Mouse (Mus musculus) right cerebral cortex, adult 18-20 months (tissue): Measurements from ENCODE around the gene Pgpep1.

ENCODE experiments used
- DNase-seq: peaks from one replicate; pipeline ENCODE4 v3.0.0; 2022; ENCODE audit warnings: mixed read lengths

Pgpep1 gene

GRCm38 (mm10) chr8:70689892-70690390 is 29.8 kb upstream of the Pgpep1 start:
- DNase-seq = no peak

- DNase-seq = no peak
These were observed 27.9 kb upstream of the Pgpep1 start for GRCm38 (mm10) chr8:70688136-70688535.

- DNase-seq = no peak
These were observed 27.4 kb upstream of the Pgpep1 start for GRCm38 (mm10) chr8:70687576-70687975.

GRCm38 (mm10) chr8:70684291-70684690 is 24.1 kb upstream of the Pgpep1 start:
- DNase-seq = peak; percentile 95

GRCm38 (mm10) chr8:70682692-70683091 is 22.5 kb upstream of the Pgpep1 start:
- DNase-seq = no peak

DNA sequence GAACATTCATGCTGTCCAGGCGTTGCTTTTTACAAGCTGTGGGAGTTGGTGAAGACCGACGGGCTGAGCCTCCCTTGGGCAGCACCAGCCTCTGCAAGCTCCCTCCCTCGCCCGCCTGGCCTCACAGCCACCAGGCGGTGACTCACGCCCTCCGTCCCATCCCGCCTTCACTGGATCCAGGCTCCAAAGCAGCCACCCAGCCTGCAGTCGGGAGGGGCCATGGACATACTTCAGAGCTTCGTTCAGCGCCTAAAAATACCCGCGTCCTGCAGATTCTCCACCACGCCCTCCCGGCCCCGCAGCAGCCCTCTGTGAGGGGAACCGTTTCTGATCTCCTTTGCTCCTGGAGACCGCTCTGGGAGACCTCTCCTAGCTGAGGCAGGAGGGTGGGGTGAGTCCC is 22.0 kb upstream of the Pgpep1 start:
- peak; percentile 84 for DNase-seq

DNA sequence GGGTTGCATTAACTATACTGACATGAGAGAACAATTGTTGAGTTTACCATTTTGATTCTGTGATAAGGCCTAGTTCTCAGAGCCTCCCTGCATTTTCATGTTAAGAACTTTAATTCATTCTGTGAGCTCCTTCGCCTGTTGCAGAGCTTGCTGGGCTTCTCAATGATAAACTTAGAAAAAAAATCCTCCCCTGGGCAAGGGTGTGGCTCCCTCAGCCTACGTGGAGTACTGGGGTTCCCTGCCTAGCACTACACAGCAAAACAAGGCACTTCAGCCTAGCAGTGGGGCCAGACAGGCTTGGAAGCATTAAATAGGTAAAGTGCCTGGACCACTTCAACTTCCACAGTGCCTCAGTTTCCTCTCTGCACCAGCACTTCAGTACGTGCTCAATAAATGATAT is 21.2 kb upstream of the Pgpep1 start:
- no peak for DNase-seq

DNA sequence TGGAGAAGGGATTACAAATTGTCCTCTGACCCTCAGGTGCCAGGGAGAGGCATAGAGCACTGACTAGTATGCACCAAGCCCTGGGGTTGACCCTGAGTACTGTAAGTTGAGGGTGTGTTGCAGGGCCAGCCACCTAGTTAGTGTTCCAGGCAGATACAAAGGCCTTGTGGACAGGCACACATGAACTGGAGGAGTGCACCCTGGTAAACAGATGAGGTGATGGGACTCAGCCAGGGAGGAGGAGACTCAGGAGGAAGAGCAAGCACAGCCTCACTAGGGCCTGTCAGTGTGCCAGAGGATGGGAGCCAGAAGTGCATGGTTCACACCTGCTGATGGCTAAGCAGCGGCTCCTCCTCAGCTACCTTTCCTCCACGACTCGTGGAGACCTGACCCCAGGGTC is 19.9 kb upstream of the Pgpep1 start:
- no peak for DNase-seq

- no peak for DNase-seq
These were observed 19.2 kb upstream of the Pgpep1 start for GRCm38 (mm10) chr8:70679404-70679803.

DNA sequence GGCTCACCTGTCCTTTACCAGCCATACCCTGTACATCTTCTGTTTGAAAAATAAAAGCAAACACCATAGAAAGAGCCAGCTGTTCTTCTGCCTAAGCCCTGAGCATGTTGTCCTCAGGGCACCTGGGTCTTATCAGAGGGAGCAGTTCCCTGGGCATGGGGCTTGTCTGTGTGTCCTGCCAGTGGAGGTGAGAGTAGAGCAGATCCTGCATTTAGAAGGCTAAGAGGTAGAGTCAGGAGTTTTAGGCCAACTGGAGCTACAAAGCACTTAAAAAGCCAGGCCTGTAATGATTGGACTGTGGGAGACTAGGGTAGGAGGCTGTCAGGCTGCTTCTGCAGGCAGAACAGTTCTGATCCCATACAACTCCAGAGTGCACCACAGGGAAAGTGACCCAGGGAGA is 18.5 kb upstream of the Pgpep1 start:
- no peak for DNase-seq

GRCm38 (mm10) chr8:70677451-70678080 is 17.4 kb upstream of the Pgpep1 start:
- no peak for DNase-seq

DNA sequence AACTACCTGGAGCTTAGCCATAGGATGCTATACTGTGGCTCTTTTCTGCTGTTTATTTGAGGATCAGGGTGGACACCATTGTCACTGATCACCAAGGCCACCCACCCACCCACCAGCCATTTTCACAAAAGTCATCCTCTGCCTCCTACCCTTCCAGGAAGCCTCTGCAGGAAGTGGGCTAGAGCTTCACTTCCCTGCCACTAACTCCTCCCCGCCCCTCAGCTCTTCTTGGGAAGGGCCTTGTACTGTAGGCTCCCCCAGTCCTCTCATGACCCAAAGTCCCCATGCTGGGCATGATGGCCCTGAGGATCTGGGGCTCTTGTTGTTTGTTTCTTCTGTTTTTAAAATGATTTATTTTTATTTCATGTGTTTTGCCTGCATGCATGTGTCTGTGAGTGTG is 15.1 kb upstream of the Pgpep1 start:
- no peak for DNase-seq

DNA sequence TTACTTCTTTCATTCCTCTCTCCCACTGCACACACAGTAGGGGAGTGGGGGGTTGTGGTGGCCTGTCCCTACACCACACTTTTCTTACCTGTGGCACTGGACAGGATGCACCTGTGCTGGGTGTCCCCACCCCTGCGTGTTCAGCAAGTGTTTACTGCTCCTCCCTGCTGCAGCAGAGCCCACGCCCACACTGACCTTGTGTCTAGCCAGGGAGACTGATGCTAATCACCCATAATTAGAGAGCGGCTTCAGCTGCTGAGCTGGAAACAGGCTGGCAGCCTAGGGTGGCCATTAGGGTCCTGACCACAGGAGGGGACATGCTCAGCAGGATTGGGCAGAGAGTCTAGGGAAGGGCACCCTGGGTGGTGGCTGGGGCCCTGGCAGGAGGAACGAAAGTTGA is 14.5 kb upstream of the Pgpep1 start:
- DNase-seq = no peak

DNA sequence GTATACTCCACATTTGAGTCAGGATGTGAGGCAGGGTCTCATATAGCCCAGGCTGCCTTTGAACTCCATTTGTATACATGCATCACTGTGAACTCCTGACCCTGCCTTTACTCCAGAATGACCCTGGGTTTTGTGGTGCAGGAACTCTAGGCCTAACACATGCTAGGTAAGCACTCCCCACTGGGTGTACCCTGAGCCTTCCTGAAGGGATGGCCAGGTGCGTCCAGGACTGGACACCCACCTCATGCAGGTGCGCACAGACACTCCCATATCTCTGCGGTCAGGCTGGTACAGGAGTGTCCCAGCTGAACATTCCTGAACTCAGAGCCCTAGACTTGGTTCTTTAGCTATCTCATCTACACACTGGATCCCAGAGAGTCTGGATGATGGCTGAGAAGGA is 13.9 kb upstream of the Pgpep1 start:
- no peak for DNase-seq

- peak; percentile 98 for DNase-seq
These were observed 13.1 kb upstream of the Pgpep1 start, which contains the start of gene Lsm4 for GRCm38 (mm10) chr8:70673079-70673856. Gene Lsm4 (plus strand): TSS chr8:70673248.

DNA sequence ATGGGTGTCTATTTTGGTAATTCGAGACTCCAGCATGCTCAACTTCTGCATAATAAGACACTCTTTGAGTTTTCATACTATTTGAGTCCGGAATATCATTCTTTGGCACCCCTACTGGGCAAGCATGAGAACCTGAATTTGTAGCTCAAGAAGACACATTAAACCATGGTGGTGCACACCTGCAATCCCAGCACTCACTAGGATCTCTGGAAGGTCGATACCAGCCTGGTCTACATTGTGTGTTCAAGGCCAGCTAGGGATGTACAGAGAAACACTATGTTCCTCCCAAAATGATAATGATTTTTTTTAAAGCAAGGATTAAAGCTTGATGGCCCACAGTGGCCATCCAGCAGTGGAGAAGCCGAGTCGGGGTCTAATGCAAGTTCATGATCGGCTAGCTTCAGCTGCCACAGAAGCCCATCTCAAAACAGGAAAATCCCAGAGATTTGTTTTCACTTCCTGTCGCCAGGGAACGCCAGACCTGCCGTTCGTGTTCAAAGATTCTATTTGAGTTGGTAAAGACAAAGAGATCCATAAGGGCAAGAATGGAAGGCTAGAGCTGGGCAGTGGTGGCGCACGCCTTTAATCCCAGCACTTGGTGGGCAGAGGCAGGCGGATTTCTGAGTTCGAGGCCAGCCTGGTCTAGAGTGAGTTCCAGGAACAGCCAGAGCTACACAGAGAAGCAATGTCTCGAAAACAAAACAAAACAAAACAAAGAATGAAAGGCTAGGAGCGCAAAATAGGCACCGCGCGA is 12.3 kb upstream of the Pgpep1 start:
- DNase-seq = no peak

GRCm38 (mm10) chr8:70671615-70672324 is 11.6 kb upstream of the Pgpep1 start:
- no peak for DNase-seq

DNA sequence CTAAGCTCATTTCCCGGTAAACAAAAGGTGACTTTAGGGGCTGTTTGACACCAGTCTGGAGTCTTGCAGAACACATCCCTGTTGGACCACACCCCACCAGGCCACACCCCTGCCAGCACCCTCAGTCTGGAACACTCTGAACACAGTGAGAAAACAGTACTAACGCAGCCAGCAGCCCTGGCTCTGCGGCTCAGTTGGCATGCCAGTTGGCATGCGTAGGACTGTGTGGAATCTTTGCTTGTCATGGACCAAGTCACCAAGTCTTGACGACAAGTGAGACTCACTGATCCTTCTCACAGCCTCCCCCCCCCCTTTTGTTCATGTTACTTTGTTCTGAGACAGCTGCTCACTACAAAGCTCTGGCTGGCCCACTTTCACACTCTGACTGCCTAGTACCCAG is 6.9 kb upstream of the Pgpep1 start:
- DNase-seq = peak; percentile 64

GRCm38 (mm10) chr8:70665599-70665998 is 5.4 kb upstream of the Pgpep1 start:
- DNase-seq = no peak

DNA sequence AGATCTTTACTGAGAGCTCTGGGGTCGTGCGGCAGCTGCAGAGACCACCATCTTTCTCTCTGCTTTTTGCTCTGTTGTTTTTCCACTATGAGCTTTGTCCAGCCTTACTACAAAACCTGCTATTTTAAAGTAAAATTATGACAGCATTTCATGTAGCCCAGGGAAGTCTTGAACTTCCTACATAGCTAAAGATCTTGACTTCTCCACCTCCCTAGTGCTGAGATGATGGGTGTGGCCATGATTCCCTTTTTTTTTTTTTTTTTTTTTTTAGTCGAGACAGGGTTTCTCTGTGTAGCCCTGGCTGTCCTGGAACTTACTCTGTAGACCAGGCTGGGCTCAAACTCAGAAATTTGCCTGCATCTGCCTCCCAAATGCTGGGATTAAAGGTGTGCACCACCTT is 4.4 kb upstream of the Pgpep1 start:
- DNase-seq = no peak

DNA sequence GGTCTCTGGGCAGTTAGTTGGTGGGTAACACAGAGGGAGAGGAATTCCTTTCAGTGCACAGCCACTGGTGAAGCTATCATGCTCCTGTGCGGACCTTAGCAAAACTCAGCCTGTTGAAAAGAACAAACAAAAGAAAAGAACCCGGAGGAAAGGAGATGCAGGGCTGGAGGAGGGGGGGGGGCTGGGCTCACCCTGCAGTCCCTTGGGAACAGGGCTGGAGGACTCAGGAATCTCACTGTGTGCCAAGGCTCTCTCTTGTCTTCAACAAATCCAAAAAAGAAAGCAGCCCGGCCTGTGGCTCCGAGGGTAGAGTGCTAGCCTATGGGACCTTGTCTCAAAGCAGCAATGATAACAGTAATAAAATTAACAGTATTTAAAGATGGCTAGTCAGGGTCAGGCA is 3.5 kb upstream of the Pgpep1 start:
- DNase-seq = no peak

DNA sequence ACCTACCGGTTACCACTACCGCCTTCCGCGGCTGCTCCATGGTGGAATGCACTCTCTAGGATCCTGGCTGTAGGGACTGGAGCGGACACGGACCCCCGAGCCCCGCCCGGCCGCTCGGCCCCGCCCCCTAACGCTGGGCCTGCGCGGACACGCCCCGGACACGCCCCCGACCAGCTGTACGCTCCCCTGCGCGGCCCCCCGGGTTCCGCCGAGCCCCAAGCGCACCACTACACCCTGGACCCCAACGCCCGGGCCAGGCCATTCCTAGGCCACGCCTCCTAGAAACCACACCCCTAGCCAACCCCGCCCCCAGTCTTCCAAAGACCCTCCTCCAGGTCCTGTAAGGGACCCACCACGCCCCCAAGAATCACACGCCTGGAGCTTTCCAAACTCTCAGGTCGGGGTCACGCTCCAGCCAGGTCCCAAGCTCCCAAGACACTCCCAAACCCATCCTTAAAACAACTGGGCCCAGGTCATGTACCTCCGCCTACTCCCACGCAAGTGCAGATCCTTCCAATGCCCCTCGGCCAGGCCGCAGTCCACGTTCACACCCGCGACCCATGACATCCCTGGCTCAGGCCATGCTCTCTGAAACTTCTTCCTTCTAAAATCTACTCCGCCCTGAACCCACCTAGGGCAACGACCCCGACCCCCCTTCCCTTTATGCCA is 450 bp downstream of the Pgpep1 start:
- DNase-seq = peak; percentile 76
